Mouse (Mus musculus) forebrain, postnatal 0 days (tissue): ENCODE measurements around the gene Acvr2b. TPM values are rescaled to one million over a fixed set of nuclear protein-coding genes. Genes with fewer than 3 reads are reported as not detected.
A peak's percentile ranks its signal among the peaks of the same experiment; 100 is the strongest.

ENCODE experiments used
- ATAC-seq: fragments of 200-750 bp; cut with Nextera tagmentation; 2 replicates; pipeline ENCODE4 v1.8.0; 2017; ENCODE audit warnings: mild to moderate bottlenecking, moderate library complexity
- DNase-seq: peaks from one replicate; pipeline ENCODE4 v3.0.0-alpha.2; 2015
- H3K27ac ChIP-seq: fragments of 300-500 bp; sonication (generic); 2 replicates; pipeline ENCODE4 v1.5.1; 2014; ENCODE audit warnings: low read depth, mild to moderate bottlenecking, antibody characterized with exemption, low read length, moderate library complexity, mixed read lengths
- H3K27me3 ChIP-seq: fragments of 300-500 bp; sonication (generic); 2 replicates; pipeline ENCODE4 v1.6.1; 2014; ENCODE audit warnings: mild to moderate bottlenecking, low read length, mixed read lengths; ENCODE audit not compliant: insufficient read depth
- H3K36me3 ChIP-seq: fragments of 300-500 bp; sonication (generic); 2 replicates; pipeline ENCODE4 v1.6.1; 2014; ENCODE audit warnings: mild to moderate bottlenecking, moderate library complexity; ENCODE audit not compliant: insufficient read depth
- H3K4me1 ChIP-seq: fragments of 300-500 bp; sonication (generic); 2 replicates; pipeline ENCODE4 v1.6.1; 2014; ENCODE audit warnings: antibody characterized with exemption; ENCODE audit not compliant: insufficient read depth
- H3K4me2 ChIP-seq: fragments of 300-500 bp; sonication (generic); 2 replicates; pipeline ENCODE4 v1.6.1; 2014; ENCODE audit warnings: low read depth, mild to moderate bottlenecking, moderate library complexity
- H3K4me3 ChIP-seq: fragments of 300-500 bp; sonication (generic); 2 replicates; pipeline ENCODE4 v1.5.1; 2014; ENCODE audit warnings: low read depth, low read length, mixed read lengths
- H3K9ac ChIP-seq: fragments of 300-500 bp; sonication (generic); 2 replicates; pipeline ENCODE4 v1.6.1; 2014; ENCODE audit warnings: mild to moderate bottlenecking
- H3K9me3 ChIP-seq: fragments of 300-500 bp; sonication (generic); 2 replicates; pipeline ENCODE4 v1.6.1; 2016; ENCODE audit warnings: low read length
- CTCF ChIP-seq: sonication (generic); IDR thresholded peaks from 2 replicates; pipeline ENCODE4 v1.5.1; 2016; ENCODE audit warnings: antibody characterized with exemption, control low read depth, low read depth
- WGBS: fragments of 180-500 bp; shearing (Covaris S2); extraction: QIAGEN DNeasy Blood & Tissue Kit; methylation state at CpG from one replicate; pipeline ENCODE4 v1.1.7; 2014; 5-methylcytosine and 5-hydroxymethylcytosine counted together
- polyA plus RNA-seq: library from polyadenylated mRNA; unstranded; fragments of >200 nt; fragmentation: Nextera tagmentation; extraction: Ambion mirVana; gene quantifications from 2 replicates; pipeline ENCODE4 v1.2.1, GENCODE M21; 2015
- total RNA-seq: library from RNA; depleted of rRNA; stranded (reverse); fragments of >200 nt; gene quantifications from 2 replicates; pipeline ENCODE4 v1.2.3, GENCODE M21; 2014

Gene Acvr2b
- total and polyA plus RNA-seq, 2 experiments from 2014 or later = 23.2 to 26.7 TPM

DNA sequence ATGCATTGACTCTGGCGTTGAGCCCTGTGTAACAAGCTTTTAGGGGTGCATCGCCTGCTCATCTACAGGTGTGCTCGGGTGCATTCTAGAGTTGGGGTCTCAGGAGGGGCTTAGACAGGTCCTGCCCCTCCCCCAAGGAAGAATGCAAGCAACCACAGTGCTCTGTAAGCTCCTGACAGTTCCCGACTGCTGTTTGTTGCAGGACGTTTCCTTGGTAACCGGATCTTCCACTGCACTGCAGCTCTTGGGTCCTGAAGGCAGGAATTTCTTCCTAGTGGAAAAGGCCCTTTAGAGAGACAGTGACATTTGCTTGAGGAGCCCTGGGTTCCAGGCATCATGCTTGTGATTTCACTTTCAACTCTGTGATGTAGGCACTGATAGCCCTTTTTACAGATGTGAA lies 19.3 kb upstream of the Acvr2b start:
- no peak overlapping the region for H3K4me3 ChIP-seq
- WGBS = 66% methylated on average over 6 of the region's 6 CpGs
- peak; percentile 41 for DNase-seq

DNA sequence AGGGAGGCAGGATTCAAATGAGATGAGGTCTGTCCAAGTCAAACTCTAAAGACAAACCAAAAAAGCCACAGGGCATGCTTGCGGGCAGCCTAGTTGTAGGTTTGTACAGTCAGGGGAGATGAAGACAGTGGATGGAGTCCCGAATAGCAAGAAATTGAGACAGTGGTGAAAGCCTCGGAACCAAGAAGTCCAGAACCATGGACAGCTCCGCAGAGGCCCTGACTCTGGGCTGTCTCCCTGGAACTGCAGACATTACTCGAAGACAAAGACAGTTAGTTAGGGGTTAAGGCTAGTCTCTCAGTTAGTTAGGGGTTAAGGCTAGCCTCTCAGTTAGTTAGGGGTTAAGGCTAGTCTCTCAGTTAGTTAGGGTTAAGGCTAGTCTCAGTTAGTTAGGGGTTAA lies 13.0 kb upstream of the Acvr2b start:
- DNase-seq (no peak), ATAC-seq (no peak)
- no peaks in the 10 kb centered on the region for H3K27me3 ChIP-seq
- H3K9me3 ChIP-seq = no peaks in the 10 kb centered on the region
- 57% methylated on average over 5 of the region's 5 CpGs for WGBS
- no peak overlapping the region for H3K9ac ChIP-seq
- no peaks in the 10 kb centered on the region for H3K4me1 ChIP-seq
- no peak for TF ChIP-seq CTCF
- H3K4me3 ChIP-seq = no peak overlapping the region
- H3K36me3 ChIP-seq = no peaks in the 10 kb centered on the region
- no peak overlapping the region for H3K4me2 ChIP-seq
- no peak overlapping the region for H3K27ac ChIP-seq

More for the DNA sequence above, 19.3 kb upstream of the Acvr2b start:
- TF ChIP-seq CTCF = no peak
- Histone ChIP-seq H3K4me1 (no peaks in the 10 kb centered on the region), H3K9ac (no peak overlapping the region), H3K9me3 (no peaks in the 10 kb centered on the region), H3K36me3 (no peaks in the 10 kb centered on the region), H3K27ac (0 out of 2 replicates have a peak overlapping the region, but pooled peaks have one; percentile 40), H3K4me2 (no peak overlapping the region), H3K27me3 (no peaks in the 10 kb centered on the region)
- peak; percentile 54; the same call in 1 of the 2 replicates for ATAC-seq

DNA sequence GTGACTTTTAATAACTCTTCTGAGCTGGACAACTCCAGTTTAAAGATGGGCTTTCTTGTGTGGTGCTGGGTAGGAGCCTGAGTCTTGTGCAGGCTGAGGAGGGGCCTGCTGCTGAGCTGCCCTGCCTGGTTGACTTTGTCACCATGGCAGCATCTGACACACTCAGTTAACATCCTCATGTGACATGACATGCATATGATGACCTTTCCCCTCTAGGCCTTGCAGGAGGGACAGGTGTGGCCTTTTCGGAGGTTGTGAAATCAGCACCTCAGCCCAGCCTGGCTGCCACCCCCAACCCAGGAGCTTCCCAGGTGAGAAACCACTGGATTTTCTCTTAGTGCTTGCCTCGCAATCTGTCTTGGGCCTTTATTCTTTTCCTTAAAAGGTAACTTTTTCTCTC lies 11.7 kb upstream of the Acvr2b start:
- whole genome bisulfite sequencing = 95% methylated on average over 2 of the region's 2 CpGs
- DNase-seq (no peak), ATAC-seq (no peak)
- Histone ChIP-seq H3K4me3 (no peak overlapping the region), H3K4me1 (no peaks in the 10 kb centered on the region), H3K27me3 (no peaks in the 10 kb centered on the region), H3K9me3 (no peaks in the 10 kb centered on the region), H3K36me3 (no peaks in the 10 kb centered on the region), H3K27ac (no peak overlapping the region), H3K4me2 (no peak overlapping the region), H3K9ac (no peak overlapping the region)
- TF ChIP-seq CTCF = no peak

DNA sequence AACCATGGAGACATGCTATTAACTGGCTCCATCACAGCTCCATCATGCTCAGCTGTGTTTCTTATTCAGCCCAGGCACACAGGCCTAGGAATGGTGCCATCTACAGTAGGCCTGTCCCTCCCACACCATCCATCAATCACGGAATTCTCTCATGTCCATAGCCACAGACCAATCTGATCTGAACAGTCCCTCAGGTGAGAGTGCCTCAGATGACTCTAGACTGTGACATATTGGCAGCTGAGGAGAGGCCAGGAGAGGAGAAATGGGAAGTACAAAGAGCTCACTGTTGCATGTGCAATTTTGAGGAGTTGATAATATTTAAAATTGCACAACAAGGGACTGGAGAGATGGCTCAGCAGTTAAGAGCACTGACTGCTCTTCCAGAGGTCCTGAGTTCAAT lies 7.1 kb upstream of the Acvr2b start:
- no peaks in the 10 kb centered on the region for H3K9me3 ChIP-seq
- TF ChIP-seq CTCF = no peak
- no peak overlapping the region for H3K4me2 ChIP-seq
- no peak overlapping the region for H3K9ac ChIP-seq
- DNase-seq (no peak), ATAC-seq (no peak)
- 84% methylated on average over 1 of the region's 1 CpGs for WGBS
- H3K27ac ChIP-seq = no peak overlapping the region
- no peak overlapping the region for H3K4me3 ChIP-seq
- no peaks in the 10 kb centered on the region for H3K36me3 ChIP-seq
- H3K4me1 ChIP-seq = no peaks in the 10 kb centered on the region
- H3K27me3 ChIP-seq = no peaks in the 10 kb centered on the region

DNA sequence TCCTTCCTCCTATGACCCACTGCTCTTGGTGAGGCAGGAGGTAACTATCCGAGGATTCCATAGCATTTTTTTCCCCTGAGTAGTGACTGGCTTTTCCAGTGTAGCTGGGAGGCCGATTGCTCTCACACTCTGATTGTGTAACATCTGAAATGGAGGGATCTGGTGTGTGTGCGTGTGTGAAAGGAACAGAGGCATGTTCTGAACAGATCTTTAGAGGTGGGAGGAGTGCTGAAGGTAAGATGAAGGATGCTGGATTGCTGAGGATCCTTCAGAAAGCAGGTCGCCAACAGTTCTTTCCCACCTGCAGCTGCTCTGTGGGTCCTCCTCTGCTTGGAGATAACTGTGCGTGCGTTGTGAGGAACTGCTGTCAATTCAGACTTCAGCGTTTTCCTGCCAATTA lies 567 bp upstream of the Acvr2b start:
- DNase-seq (no peak), ATAC-seq (peak; percentile 6; the same call in 1 of the 2 replicates)
- H3K4me2 ChIP-seq = peak overlapping the region; percentile 88
- peaks cover 13% of the 10 kb centered on the region; the same call in 1 of the 2 replicates for H3K4me1 ChIP-seq
- H3K36me3 ChIP-seq = no peaks in the 10 kb centered on the region
- WGBS = 2% methylated on average over 7 of the region's 7 CpGs
- H3K27me3 ChIP-seq = no peaks in the 10 kb centered on the region
- no peaks in the 10 kb centered on the region for H3K9me3 ChIP-seq
- H3K9ac ChIP-seq = peak overlapping the region; percentile 100
- peak overlapping the region; percentile 98 for H3K27ac ChIP-seq
- peak overlapping the region; percentile 96 for H3K4me3 ChIP-seq
- TF ChIP-seq CTCF = no peak

DNA sequence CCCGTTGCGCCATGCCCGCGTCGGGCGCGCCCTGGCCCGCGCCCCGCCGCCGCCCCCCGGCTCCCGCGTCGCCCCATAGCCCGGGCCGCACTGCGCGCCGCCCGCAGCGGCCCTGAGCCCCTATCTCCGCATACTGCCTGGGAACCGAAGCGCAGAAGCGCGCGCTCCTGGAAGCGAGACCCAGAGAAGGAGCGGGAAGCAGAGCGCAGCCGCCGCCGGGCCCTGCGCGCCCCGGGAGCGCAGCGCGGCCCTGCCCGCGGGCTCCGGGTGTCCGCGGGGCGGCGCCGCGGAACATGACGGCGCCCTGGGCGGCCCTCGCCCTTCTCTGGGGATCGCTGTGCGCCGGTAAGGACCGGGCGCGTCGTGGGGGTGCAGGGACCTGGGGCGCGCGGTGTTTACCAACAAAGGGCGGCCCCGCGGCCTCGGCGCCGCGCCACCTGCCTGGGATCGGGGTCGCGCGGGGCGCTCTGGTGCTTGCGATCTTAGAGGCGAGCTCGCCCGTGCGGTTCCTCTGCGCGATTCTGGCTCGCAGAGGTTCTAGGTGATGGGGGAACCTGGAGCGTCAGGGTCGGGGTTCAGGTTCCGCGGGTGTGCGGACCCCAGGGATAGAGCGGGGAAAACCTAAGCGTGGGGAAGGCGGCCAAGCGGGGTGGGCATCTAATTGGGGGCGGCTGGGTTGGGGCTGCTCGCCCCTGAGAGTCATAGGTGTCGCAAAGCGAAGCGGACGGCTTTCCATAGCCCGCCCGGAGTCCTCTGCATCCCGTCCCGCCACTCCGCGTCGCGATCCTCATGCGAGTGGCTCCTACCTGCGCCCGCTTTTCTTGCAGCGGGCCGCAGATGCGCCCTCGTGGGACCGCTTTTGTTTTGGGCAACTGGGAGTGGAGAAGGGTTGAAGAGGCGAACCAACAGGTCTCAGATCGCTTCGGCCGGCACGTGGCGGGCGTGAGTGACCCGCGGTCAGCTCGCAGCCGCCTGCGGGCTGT lies 626 bp downstream of the Acvr2b start:
- Histone ChIP-seq H3K27me3 (no peaks in the 10 kb centered on the region), H3K27ac (peak overlapping the region; percentile 98), H3K9me3 (no peaks in the 10 kb centered on the region), H3K9ac (peak overlapping the region; percentile 100), H3K4me3 (peak overlapping the region; percentile 96), H3K36me3 (no peaks in the 10 kb centered on the region), H3K4me1 (peaks cover 13% of the 10 kb centered on the region; the same call in 1 of the 2 replicates), H3K4me2 (peak overlapping the region; percentile 88)
- peak; percentile 70 for ATAC-seq
- WGBS = 2% methylated on average over 93 of the region's 127 CpGs
- no peak for TF ChIP-seq CTCF
- peak; percentile 67 for DNase-seq

DNA sequence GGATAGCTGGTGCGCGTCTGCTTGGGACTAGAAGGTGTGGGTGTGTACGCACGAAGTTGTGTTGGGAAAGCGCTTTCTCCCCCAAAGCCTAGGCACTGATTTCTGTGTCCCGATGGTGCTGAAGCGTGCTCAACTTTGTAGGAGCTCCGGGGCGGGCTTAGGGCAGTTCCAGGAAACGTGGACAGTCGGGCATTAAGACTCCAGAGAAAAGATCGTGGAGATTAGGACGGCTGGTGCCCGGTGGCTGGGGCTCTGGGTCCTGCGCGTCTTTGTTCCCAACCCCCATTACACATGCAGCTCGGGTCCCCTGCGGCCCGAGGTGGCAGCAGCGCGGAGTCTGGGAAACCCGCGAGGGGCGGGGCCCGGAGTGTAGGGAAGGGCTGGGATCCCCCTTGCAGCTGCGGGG lies 1.3 kb downstream of the Acvr2b start:
- H3K9ac ChIP-seq = peak overlapping the region; percentile 100
- under 1% methylated on average over 26 of the region's 26 CpGs for WGBS
- H3K4me1 ChIP-seq = peaks cover 13% of the 10 kb centered on the region; the same call in 1 of the 2 replicates
- peak; percentile 22; the same call in 1 of the 2 replicates for TF ChIP-seq CTCF
- peak overlapping the region; percentile 98 for H3K27ac ChIP-seq
- peak; percentile 58 for ATAC-seq
- no peaks in the 10 kb centered on the region for H3K36me3 ChIP-seq
- no peaks in the 10 kb centered on the region for H3K27me3 ChIP-seq
- H3K9me3 ChIP-seq = no peaks in the 10 kb centered on the region
- DNase-seq = peak; percentile 76
- H3K4me3 ChIP-seq = peak overlapping the region; percentile 96
- H3K4me2 ChIP-seq = peak overlapping the region; percentile 88
